Comparison of ENCODE assay signal across 32 mouse cellular contexts in the genomic region with DNA sequence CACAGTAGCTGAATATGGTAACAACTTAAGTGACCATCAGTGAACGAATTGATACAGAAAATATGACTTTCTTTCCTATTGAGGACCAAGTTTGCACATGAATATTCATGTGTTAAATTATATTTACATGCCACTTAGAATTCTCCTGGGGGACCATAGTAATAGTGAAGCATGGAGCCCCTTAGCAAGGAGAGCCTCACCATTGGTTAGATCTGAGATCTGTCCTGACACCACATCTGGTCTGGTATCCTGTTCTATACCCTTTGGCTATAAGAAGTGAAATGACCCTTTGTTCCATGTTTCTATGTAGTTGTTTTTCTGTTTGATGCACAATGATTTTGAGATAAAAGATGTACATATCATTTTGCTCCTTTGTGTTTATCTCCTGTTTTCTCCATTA.
"Had no signal": no experiment of that assay in that cellular context is flagged by ENCODE, and none has a peak within 500 bp of the region (broad histone marks: within the 10 kb centered on the region; RNA-seq: fewer than 3 reads in every experiment).

No protein-coding gene starts in this region.

- H3K4me2 ChIP-seq: limb, embryonic 12.5 days; limb, embryonic 13.5 days; limb, embryonic 15.5 days; liver, embryonic 11.5 days; liver, embryonic 12.5 days; liver, embryonic 13.5 days; liver, embryonic 15.5 days; lung, embryonic 14.5 days; lung, embryonic 15.5 days; midbrain, embryonic 11.5 days; midbrain, embryonic 12.5 days; midbrain, embryonic 13.5 days; midbrain, embryonic 15.5 days had no signal

- ATAC-seq: liver, embryonic 12.5 days; liver, postnatal 0 days; lung, postnatal 0 days; midbrain, embryonic 13.5 days; midbrain, embryonic 15.5 days; midbrain, embryonic 16.5 days had no signal

- H3K9me3 ChIP-seq: limb, embryonic 10.5 days; limb, embryonic 12.5 days; limb, embryonic 13.5 days; limb, embryonic 15.5 days; liver, embryonic 12.5 days; liver, embryonic 13.5 days; liver, embryonic 15.5 days; lung, embryonic 15.5 days; megakaryocyte, embryonic 14.5 days; midbrain, embryonic 10.5 days; midbrain, embryonic 12.5 days; midbrain, embryonic 13.5 days; midbrain, embryonic 15.5 days had no signal

- H3K27ac ChIP-seq: left cerebral cortex, adult 2 months; limb, embryonic 10.5 days; limb, embryonic 12.5 days; limb, embryonic 13.5 days; limb, embryonic 15.5 days; liver, embryonic 12.5 days; liver, embryonic 13.5 days; liver, embryonic 14.5 days; liver, embryonic 15.5 days; lung, embryonic 15.5 days; macrophage; midbrain, embryonic 10.5 days; midbrain, embryonic 12.5 days; midbrain, embryonic 13.5 days; midbrain, embryonic 15.5 days had no signal

- H3K9ac ChIP-seq: limb, embryonic 12.5 days; limb, embryonic 13.5 days; limb, embryonic 15.5 days; liver, embryonic 12.5 days; liver, embryonic 13.5 days; liver, embryonic 14.5 days; liver, embryonic 15.5 days; liver, postnatal 0 days; lung, embryonic 14.5 days; lung, embryonic 15.5 days; midbrain, embryonic 12.5 days; midbrain, embryonic 13.5 days; midbrain, embryonic 15.5 days had no signal

- H3K27me3 ChIP-seq: limb, embryonic 12.5 days; limb, embryonic 13.5 days; limb, embryonic 15.5 days; liver, embryonic 12.5 days; liver, embryonic 13.5 days; liver, embryonic 15.5 days; lung, embryonic 15.5 days; megakaryocyte, embryonic 14.5 days; midbrain, embryonic 12.5 days; midbrain, embryonic 13.5 days; midbrain, embryonic 15.5 days had no signal

- H3K4me1 ChIP-seq: limb, embryonic 10.5 days; limb, embryonic 12.5 days; limb, embryonic 13.5 days; limb, embryonic 15.5 days; liver, embryonic 12.5 days; liver, embryonic 13.5 days; liver, embryonic 15.5 days; lung, embryonic 15.5 days; megakaryocyte, embryonic 14.5 days; midbrain, embryonic 10.5 days; midbrain, embryonic 12.5 days; midbrain, embryonic 13.5 days; midbrain, embryonic 15.5 days had no signal

- H3K4me3 ChIP-seq: left cerebral cortex, adult 2 months; limb, embryonic 10.5 days; limb, embryonic 12.5 days; limb, embryonic 13.5 days; limb, embryonic 15.5 days; liver, embryonic 12.5 days; liver, embryonic 13.5 days; liver, embryonic 15.5 days; lung, embryonic 15.5 days; megakaryocyte, embryonic 14.5 days; midbrain, embryonic 10.5 days; midbrain, embryonic 12.5 days; midbrain, embryonic 13.5 days; midbrain, embryonic 15.5 days; myocyte had no signal

- H3K36me3 ChIP-seq: limb, embryonic 10.5 days; limb, embryonic 12.5 days; limb, embryonic 13.5 days; limb, embryonic 15.5 days; liver, embryonic 12.5 days; liver, embryonic 13.5 days; liver, embryonic 15.5 days; lung, embryonic 15.5 days; midbrain, embryonic 10.5 days; midbrain, embryonic 12.5 days; midbrain, embryonic 13.5 days; midbrain, embryonic 15.5 days had no signal

- DNase-seq: left cerebral cortex, postnatal 4 days; liver; liver, embryonic 13.5 days; liver, postnatal 0 days; lung, adult 18-20 months; lung, adult 2 months; lung, embryonic 14.5 days; lung, postnatal 10 days; lung, postnatal 14 days; lung, postnatal 36 days; lung, postnatal 4 days; midbrain, embryonic 14.5 days had no signal
